Mouse (Mus musculus) lung, adult 2 months (tissue): ENCODE measurements around the gene Polg.

Source experiments
- CTCF ChIP-seq: fragments of 200-500 bp; IDR thresholded peaks from 2 replicates; pipeline ENCODE4 v1.5.1; 2011; ENCODE audit warnings: mild to moderate bottlenecking, low read length, control low read depth; ENCODE audit not compliant: insufficient read depth
- POLR2A ChIP-seq: fragments of 200-500 bp; IDR thresholded peaks from 2 replicates; pipeline ENCODE4 v1.6.1; 2011; ENCODE audit warnings: low read depth, mild to moderate bottlenecking, control low read depth, low read length, borderline replicate concordance; ENCODE audit errors: extremely low read depth

GRCm38 (mm10) chr7:79422876-79423275 is 43.3 kb downstream of the Polg start:
- no peak for TF ChIP-seq CTCF
- no peak for TF ChIP-seq POLR2A
